29 mouse cellular contexts compared by ENCODE assay signal in the genomic region with DNA sequence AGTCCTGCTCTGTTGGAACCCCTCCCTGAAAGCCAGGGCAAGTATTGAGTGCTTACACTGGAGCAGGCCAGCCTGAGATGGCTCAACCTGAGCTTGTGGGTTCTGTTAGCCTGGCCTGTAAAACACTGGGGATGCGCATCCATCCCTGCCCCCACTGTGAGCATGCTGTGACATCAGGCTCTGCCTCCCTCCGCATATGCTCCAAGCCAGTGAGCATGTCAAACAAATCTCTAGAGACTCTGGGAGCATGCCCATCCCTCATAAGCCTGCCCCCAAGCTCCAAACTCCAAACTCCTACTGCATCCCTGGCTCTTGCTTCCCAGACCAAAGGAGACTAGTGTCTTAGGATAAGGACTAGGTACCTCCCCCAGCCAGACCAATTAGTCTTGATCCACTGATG. TPM values are rescaled to one million over a fixed set of nuclear protein-coding genes. Genes with fewer than 3 reads are reported as not detected.
DNase-seq lines count a peak whose midpoint lies in the region; ATAC-seq and TF ChIP-seq lines count a peak whose summit lies in the region.
"Had no signal": no experiment of that assay in that cellular context is flagged by ENCODE, and none has a peak within 500 bp of the region (broad histone marks: within the 10 kb centered on the region; RNA-seq: fewer than 3 reads in every experiment).

No protein-coding gene starts in this region.

- no peak overlapping the region for H3K4me3 ChIP-seq in embryonic facial prominence, embryonic 14.5 days (ENCODE audit: low read depth, low read length)
- H3K4me3 ChIP-seq in embryonic facial prominence, embryonic 10.5 days = no peak overlapping the region
- H3K4me3 ChIP-seq in hindbrain, embryonic 16.5 days (ENCODE audit: low read length) = no peak overlapping the region
- H3K4me3 ChIP-seq in hindbrain, embryonic 14.5 days (replicated peaks; ENCODE audit: low read length) = no peak overlapping the region
- no peak overlapping the region for H3K4me3 ChIP-seq in neural tube, embryonic 13.5 days
- H3K4me3 ChIP-seq in neural tube, embryonic 15.5 days (replicated peaks) = no peak overlapping the region
- H3K4me3 ChIP-seq in stomach, postnatal 0 days (ENCODE audit: low read depth, low read length) = no peak overlapping the region
- H3K4me3 ChIP-seq: midbrain, embryonic 12.5 days; myocyte; neural tube, embryonic 12.5 days had no signal

- no peaks in the 10 kb centered on the region for H3K9me3 ChIP-seq in embryonic facial prominence, embryonic 14.5 days (ENCODE audit: control insufficient read depth, low read length)
- no peaks in the 10 kb centered on the region for H3K9me3 ChIP-seq in embryonic facial prominence, embryonic 10.5 days
- H3K9me3 ChIP-seq in hindbrain, embryonic 16.5 days (ENCODE audit: control insufficient read depth, low read length) = no peaks in the 10 kb centered on the region
- H3K9me3 ChIP-seq in hindbrain, embryonic 14.5 days (ENCODE audit: control insufficient read depth, low read length) = no peaks in the 10 kb centered on the region
- no peaks in the 10 kb centered on the region for H3K9me3 ChIP-seq in neural tube, embryonic 13.5 days
- H3K9me3 ChIP-seq in neural tube, embryonic 15.5 days (replicated peaks) = no peaks in the 10 kb centered on the region
- no peaks in the 10 kb centered on the region for H3K9me3 ChIP-seq in stomach, postnatal 0 days (ENCODE audit: control insufficient read depth, low read length)
- H3K9me3 ChIP-seq: midbrain, embryonic 12.5 days; neural tube, embryonic 12.5 days had no signal

- ATAC-seq in embryonic facial prominence, embryonic 14.5 days (ENCODE audit: low read depth) = no peak
- 0 out of 2 replicates have a peak, but pooled peaks have one; percentile 37 for ATAC-seq in hindbrain, embryonic 16.5 days
- ATAC-seq in hindbrain, embryonic 14.5 days (ENCODE audit: low FRiP score) = no peak; the same call in 1 of the 2 replicates
- ATAC-seq in neural tube, embryonic 13.5 days (ENCODE audit: low read depth) = peak; percentile 32; the same call in 1 of the 2 replicates
- ATAC-seq in neural tube, embryonic 15.5 days (ENCODE audit: low FRiP score) = no peak
- 0 out of 2 replicates have a peak, but pooled peaks have one; percentile 29 for ATAC-seq in stomach, postnatal 0 days (ENCODE audit: low FRiP score, low TSS enrichment)
- ATAC-seq: activated CD4-positive, CD25-positive, alpha-beta regulatory T cell, adult 4 months; forebrain, embryonic 14.5 days; intestine, embryonic 16.5 days had no signal

- WGBS in embryonic facial prominence, embryonic 14.5 days = 71% methylated on average over 2 of the region's 2 CpGs
- 69% methylated on average over 2 of the region's 2 CpGs for WGBS in embryonic facial prominence, embryonic 10.5 days
- WGBS in hindbrain, embryonic 16.5 days = 42% methylated on average over 2 of the region's 2 CpGs
- WGBS in hindbrain, embryonic 14.5 days = 52% methylated on average over 2 of the region's 2 CpGs
- WGBS in neural tube, embryonic 13.5 days = 58% methylated on average over 2 of the region's 2 CpGs
- WGBS in neural tube, embryonic 15.5 days = 48% methylated on average over 2 of the region's 2 CpGs
- WGBS in stomach, postnatal 0 days = 78% methylated on average over 2 of the region's 2 CpGs

- no peaks in the 10 kb centered on the region for H3K36me3 ChIP-seq in embryonic facial prominence, embryonic 14.5 days (ENCODE audit: control insufficient read depth, insufficient read depth, low read length)
- H3K36me3 ChIP-seq in embryonic facial prominence, embryonic 10.5 days (replicated peaks) = no peaks in the 10 kb centered on the region
- no peaks in the 10 kb centered on the region for H3K36me3 ChIP-seq in hindbrain, embryonic 16.5 days (ENCODE audit: control insufficient read depth, insufficient read depth, low read length)
- no peaks in the 10 kb centered on the region for H3K36me3 ChIP-seq in hindbrain, embryonic 14.5 days (replicated peaks; ENCODE audit: control insufficient read depth, insufficient read depth)
- no peaks in the 10 kb centered on the region for H3K36me3 ChIP-seq in neural tube, embryonic 13.5 days
- no peaks in the 10 kb centered on the region for H3K36me3 ChIP-seq in neural tube, embryonic 15.5 days
- H3K36me3 ChIP-seq in stomach, postnatal 0 days (ENCODE audit: control insufficient read depth, insufficient read depth, low read length) = no peaks in the 10 kb centered on the region
- H3K36me3 ChIP-seq: midbrain, embryonic 12.5 days; neural tube, embryonic 12.5 days had no signal

- H3K27ac ChIP-seq in embryonic facial prominence, embryonic 14.5 days (replicated peaks; ENCODE audit: low read depth, low read length) = no peak overlapping the region
- H3K27ac ChIP-seq in embryonic facial prominence, embryonic 10.5 days (replicated peaks) = no peak overlapping the region
- no peak overlapping the region for H3K27ac ChIP-seq in hindbrain, embryonic 16.5 days (ENCODE audit: low read depth, low read length)
- no peak overlapping the region for H3K27ac ChIP-seq in hindbrain, embryonic 14.5 days
- no peak overlapping the region for H3K27ac ChIP-seq in neural tube, embryonic 13.5 days (replicated peaks)
- no peak overlapping the region for H3K27ac ChIP-seq in neural tube, embryonic 15.5 days (replicated peaks)
- no peak overlapping the region for H3K27ac ChIP-seq in stomach, postnatal 0 days (replicated peaks)
- H3K27ac ChIP-seq: liver, embryonic 14.5 days; midbrain, embryonic 12.5 days; neural tube, embryonic 12.5 days had no signal

- H3K27me3 ChIP-seq in embryonic facial prominence, embryonic 14.5 days (replicated peaks; ENCODE audit: control insufficient read depth, insufficient read depth, low read length) = no peaks in the 10 kb centered on the region
- H3K27me3 ChIP-seq in embryonic facial prominence, embryonic 10.5 days (replicated peaks; ENCODE audit: low read depth, poor library complexity, severe bottlenecking) = no peaks in the 10 kb centered on the region
- H3K27me3 ChIP-seq in hindbrain, embryonic 16.5 days (replicated peaks; ENCODE audit: control insufficient read depth, insufficient read depth, low read length) = no peaks in the 10 kb centered on the region
- H3K27me3 ChIP-seq in hindbrain, embryonic 14.5 days (ENCODE audit: control insufficient read depth, insufficient read depth, low read length) = no peaks in the 10 kb centered on the region
- no peaks in the 10 kb centered on the region for H3K27me3 ChIP-seq in neural tube, embryonic 13.5 days
- no peaks in the 10 kb centered on the region for H3K27me3 ChIP-seq in neural tube, embryonic 15.5 days (replicated peaks)
- H3K27me3 ChIP-seq in stomach, postnatal 0 days (ENCODE audit: control insufficient read depth, insufficient read depth, low read length) = no peaks in the 10 kb centered on the region
- H3K27me3 ChIP-seq: midbrain, embryonic 12.5 days; neural tube, embryonic 12.5 days had no signal

- no peaks in the 10 kb centered on the region for H3K4me1 ChIP-seq in embryonic facial prominence, embryonic 14.5 days (ENCODE audit: control insufficient read depth, insufficient read depth, low read length)
- 0 out of 2 replicates have a peak, but pooled peaks cover 2% of the 10 kb centered on the region for H3K4me1 ChIP-seq in embryonic facial prominence, embryonic 10.5 days
- H3K4me1 ChIP-seq in hindbrain, embryonic 16.5 days (ENCODE audit: control insufficient read depth, insufficient read depth, low read depth, low read length) = no peaks in the 10 kb centered on the region
- no peaks in the 10 kb centered on the region for H3K4me1 ChIP-seq in hindbrain, embryonic 14.5 days (replicated peaks; ENCODE audit: control insufficient read depth, insufficient read depth, low read length)
- H3K4me1 ChIP-seq in neural tube, embryonic 13.5 days (replicated peaks) = no peaks in the 10 kb centered on the region; the same call in 1 of the 2 replicates
- 0 out of 2 replicates have a peak, but pooled peaks cover 2% of the 10 kb centered on the region for H3K4me1 ChIP-seq in neural tube, embryonic 15.5 days
- no peaks in the 10 kb centered on the region for H3K4me1 ChIP-seq in stomach, postnatal 0 days (replicated peaks; ENCODE audit: control insufficient read depth, insufficient read depth)
- H3K4me1 ChIP-seq: midbrain, embryonic 12.5 days; neural tube, embryonic 12.5 days had no signal

- no peak overlapping the region for H3K9ac ChIP-seq in embryonic facial prominence, embryonic 14.5 days (ENCODE audit: low read depth, low read length)
- H3K9ac ChIP-seq in hindbrain, embryonic 16.5 days (ENCODE audit: low read depth, low read length) = no peak overlapping the region
- no peak overlapping the region for H3K9ac ChIP-seq in hindbrain, embryonic 14.5 days
- no peak overlapping the region for H3K9ac ChIP-seq in neural tube, embryonic 13.5 days
- no peak overlapping the region for H3K9ac ChIP-seq in neural tube, embryonic 15.5 days (replicated peaks)
- no peak overlapping the region for H3K9ac ChIP-seq in stomach, postnatal 0 days (ENCODE audit: low read length)
- H3K9ac ChIP-seq: liver, embryonic 14.5 days; lung, embryonic 14.5 days; midbrain, embryonic 12.5 days; neural tube, embryonic 12.5 days had no signal

- no peak overlapping the region for H3K4me2 ChIP-seq in embryonic facial prominence, embryonic 14.5 days (ENCODE audit: low read depth, low read length)
- no peak overlapping the region for H3K4me2 ChIP-seq in hindbrain, embryonic 16.5 days (ENCODE audit: low read length)
- no peak overlapping the region for H3K4me2 ChIP-seq in hindbrain, embryonic 14.5 days (replicated peaks)
- no peak overlapping the region for H3K4me2 ChIP-seq in neural tube, embryonic 13.5 days
- H3K4me2 ChIP-seq in neural tube, embryonic 15.5 days = no peak overlapping the region
- H3K4me2 ChIP-seq in stomach, postnatal 0 days (replicated peaks; ENCODE audit: low read depth) = no peak overlapping the region
- H3K4me2 ChIP-seq: lung, embryonic 14.5 days; midbrain, embryonic 12.5 days; neural tube, embryonic 12.5 days had no signal

- TF ChIP-seq CTCF in stomach, postnatal 0 days (IDR thresholded peaks at IDR 0.05; ENCODE audit: low read depth) = no peak

- no peak for TF ChIP-seq EP300 in stomach, postnatal 0 days (optimal IDR thresholded peaks at IDR 0.05)

- peak; percentile 8 for DNase-seq in embryonic facial prominence, embryonic 14.5 days (ENCODE audit: low spot score)
- no peak for DNase-seq in embryonic facial prominence, embryonic 10.5 days (ENCODE audit: low spot score)
- no peak for DNase-seq in hindbrain, embryonic 14.5 days (ENCODE audit: low spot score)
- DNase-seq in stomach, postnatal 0 days (ENCODE audit: low spot score) = no peak
- no peak for DNase-seq in gastrocnemius, postnatal 25 days
- DNase-seq: adrenal gland, adult 2 months; adrenal gland, postnatal 36 days; cerebellum, adult 2 months; cerebellum, postnatal 14 days; heart, postnatal 14 days; kidney, adult 9 months; kidney, postnatal 25 days; liver; lung, embryonic 14.5 days; lung, postnatal 14 days; right cerebral cortex, adult 18-20 months; spleen, adult 18-20 months; thymus, adult 18-20 months; thymus, postnatal 25 days had no signal

RNA-seq across cellular contexts. Expression of a gene that starts 46.3 kb away (rescaled TPM):
- 347 and 386 TPM in 2 replicates for polyA plus RNA-seq in embryonic facial prominence, embryonic 14.5 days (2014; fragmentation: Nextera tagmentation; extraction: Ambion mirVana)
- 401 and 406 TPM in 2 replicates for polyA plus RNA-seq in embryonic facial prominence, embryonic 10.5 days (2016; fragmentation: Nextera tagmentation; extraction: Ambion mirVana)
- 415 and 483 TPM in 2 replicates for polyA plus RNA-seq in hindbrain, embryonic 16.5 days (2015; fragmentation: Nextera tagmentation; extraction: Ambion mirVana)
- 397 and 433 TPM in 2 replicates for polyA plus RNA-seq in hindbrain, embryonic 14.5 days (2014; fragmentation: Nextera tagmentation; extraction: Ambion mirVana)
- 387 and 390 TPM in 2 replicates for polyA plus RNA-seq in neural tube, embryonic 13.5 days (2015; fragmentation: Nextera tagmentation; extraction: Ambion mirVana)
- 437 and 462 TPM in 2 replicates for polyA plus RNA-seq in neural tube, embryonic 15.5 days (2015; fragmentation: Nextera tagmentation; extraction: Ambion mirVana)
- 392 and 421 TPM in 2 replicates for polyA plus RNA-seq in stomach, postnatal 0 days (2015; fragmentation: Nextera tagmentation; extraction: Ambion mirVana)
- 100 to 1,000 TPM; 429 to 436 TPM for total RNA-seq in gastrocnemius, postnatal 25 days (2021)

RNA-seq across cellular contexts. Expression of a gene that starts 46.3 kb away (rescaled TPM):
- polyA plus RNA-seq in embryonic facial prominence, embryonic 14.5 days (2014; fragmentation: Nextera tagmentation; extraction: Ambion mirVana) = 103 and 115 TPM in 2 replicates
- 135 and 140 TPM in 2 replicates for polyA plus RNA-seq in embryonic facial prominence, embryonic 10.5 days (2016; fragmentation: Nextera tagmentation; extraction: Ambion mirVana)
- 72.4 and 80.5 TPM in 2 replicates for polyA plus RNA-seq in hindbrain, embryonic 16.5 days (2015; fragmentation: Nextera tagmentation; extraction: Ambion mirVana)
- polyA plus RNA-seq in hindbrain, embryonic 14.5 days (2014; fragmentation: Nextera tagmentation; extraction: Ambion mirVana) = 80.6 and 80.9 TPM in 2 replicates
- polyA plus RNA-seq in neural tube, embryonic 13.5 days (2015; fragmentation: Nextera tagmentation; extraction: Ambion mirVana) = 99.6 and 110 TPM in 2 replicates
- polyA plus RNA-seq in neural tube, embryonic 15.5 days (2015; fragmentation: Nextera tagmentation; extraction: Ambion mirVana) = 84.2 and 98.5 TPM in 2 replicates
- 124 and 133 TPM in 2 replicates for polyA plus RNA-seq in stomach, postnatal 0 days (2015; fragmentation: Nextera tagmentation; extraction: Ambion mirVana)
- total RNA-seq in gastrocnemius, postnatal 25 days (2021) = 10 to 100 TPM; 44.8 to 46.9 TPM

Comparison
In these comparisons a context has a peak if more than half of its experiments do, and no peak if none do; other contexts are left out.
1. ATAC-seq: peak in hindbrain, embryonic 16.5 days (single experiment), neural tube, embryonic 13.5 days (single experiment) and stomach, postnatal 0 days (single experiment); none in embryonic facial prominence, embryonic 14.5 days (single experiment), hindbrain, embryonic 14.5 days (single experiment) and neural tube, embryonic 15.5 days (single experiment).